Mouse (Mus musculus) liver, embryonic 14.5 days (tissue): Measurements from ENCODE around the gene Bmp5.

Source experiments
- CTCF ChIP-seq: IDR thresholded peaks from 2 replicates; pipeline ENCODE4 v1.5.1; 2016; ENCODE audit warnings: antibody characterized with exemption, low read depth, control low read depth
- EP300 ChIP-seq: IDR thresholded peaks from 2 replicates; pipeline ENCODE4 v1.6.1; 2016; ENCODE audit warnings: antibody characterized with exemption, low read depth

DNA sequence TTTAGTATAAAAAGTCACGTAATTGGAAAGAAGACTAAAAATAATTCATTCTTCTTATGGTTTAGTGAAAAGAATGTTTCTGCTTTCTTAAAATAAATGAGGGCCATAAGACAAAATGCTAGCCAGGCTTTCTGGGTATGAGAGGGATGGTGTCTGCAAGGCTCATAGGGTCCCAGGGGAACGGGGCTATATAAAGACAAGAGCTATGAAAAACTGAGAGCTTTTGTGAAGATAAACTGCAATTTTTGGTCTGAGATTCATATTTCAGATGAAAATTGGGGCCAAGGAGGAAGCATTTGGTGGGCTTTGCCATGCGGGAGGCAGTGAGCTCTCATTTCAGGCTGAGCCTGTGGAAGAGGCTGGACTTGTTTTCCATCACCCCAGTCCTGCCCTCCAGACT, 83.0 kb downstream of the Bmp5 start:
- TF ChIP-seq CTCF (no peak), EP300 (no peak)
